Mouse (Mus musculus): Measurements from ENCODE around the gene Olfr94. TPM values are rescaled to one million over a fixed set of nuclear protein-coding genes. Genes with fewer than 3 reads are reported as not detected.

Gene Olfr94
- total RNA-seq, 1 experiment: not detected

DNA sequence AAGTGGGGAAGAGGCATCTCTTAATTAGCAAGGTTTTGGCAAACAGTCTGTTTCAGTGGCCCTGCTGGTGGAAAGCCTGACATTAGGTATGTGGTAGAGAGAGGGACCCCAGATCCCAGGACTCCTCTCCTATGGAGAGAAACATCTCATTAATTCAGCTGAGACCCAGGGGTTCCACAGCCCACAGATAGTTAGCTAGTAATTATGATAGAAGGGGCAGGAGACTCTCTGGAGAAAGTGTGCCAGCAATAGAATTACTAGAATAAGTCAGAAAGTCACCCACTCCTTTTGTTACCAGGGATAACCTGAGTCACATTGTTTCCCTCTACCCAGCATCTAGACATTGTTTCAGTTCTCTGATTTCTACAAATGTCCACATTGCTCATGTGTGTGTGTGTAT is 39.4 kb downstream of the Olfr94 start, which contains the start of gene Olfr93:
Gene Olfr93 (minus strand): TSS at position 101 of the 400 bp plus-strand sequence.
- H3K4me1 ChIP-seq (ENCODE audit: control insufficient read depth in 2 of 2, insufficient read depth in 2 of 2, low read length in 2 of 2, poor library complexity in 1 of 2): no peaks in the 10 kb centered on the region
- no peaks in the 10 kb centered on the region for H3K36me3 ChIP-seq (ENCODE audit: control insufficient read depth, insufficient read depth, low read length, poor library complexity, severe bottlenecking)
- no peak within 1 kb of the TSS for H3K9ac ChIP-seq (ENCODE audit: insufficient read depth, low read depth, low read length, poor library complexity, severe bottlenecking)
- no peak for DNase-seq (ENCODE audit: low read depth, low spot score)
- no peak within 1 kb of the TSS for H3K27ac ChIP-seq (ENCODE audit: insufficient read depth, low read depth, low read length, poor library complexity, severe bottlenecking)
- TF ChIP-seq HCFC1 (IDR thresholded peaks at IDR 0.05; ENCODE audit: borderline replicate concordance, insufficient read depth, low read length): no peak
- H3K9me3 ChIP-seq (ENCODE audit: control insufficient read depth, insufficient read depth, low read depth, low read length): no peaks in the 10 kb centered on the region
- no peak within 1 kb of the TSS for H3K4me3 ChIP-seq (ENCODE audit: insufficient read depth in 1 of 2, low read depth in 1 of 2, low read length in 2 of 2, poor library complexity in 1 of 2, severe bottlenecking in 1 of 2)
- in situ Hi-C loops (cut with MboI; ENCODE audit: low sequenced_read_pairs in 2 of 2, unreplicated experiment in 2 of 2): no loop called here

Other genes starting within 250 kb of the Olfr94 start
- 76.4 and 108 TPM in 2 replicates for gene Ppp1r11, start 249.3 kb downstream of the Olfr94 start, total RNA-seq (2012; rRNA removed)
- gene Znrd1, start 242.4 kb downstream of the Olfr94 start, total RNA-seq (2012; rRNA removed): 74.5 and 81.0 TPM in 2 replicates
- gene Znrd1as, start 242.4 kb downstream of the Olfr94 start, total RNA-seq (2012; rRNA removed): 13.8 and 15.1 TPM in 2 replicates
- 14.8 and 16.9 TPM in 2 replicates for gene 2410137M14Rik, start 219.8 kb downstream of the Olfr94 start, total RNA-seq (2012; rRNA removed)
- 49.4 and 55.4 TPM in 2 replicates for gene H2-M5, start 211.5 kb downstream of the Olfr94 start, total RNA-seq (2012; rRNA removed)
- 360 and 437 TPM in 2 replicates for gene Zfp57, start 199.8 kb downstream of the Olfr94 start, total RNA-seq (2012; rRNA removed)
- 0.62 and 0.85 TPM in 2 replicates for gene Mog, start 177.6 kb downstream of the Olfr94 start, total RNA-seq (2012; rRNA removed)
- gene Gabbr1, start 155.0 kb downstream of the Olfr94 start, total RNA-seq (2012; rRNA removed): 60.9 and 106 TPM in 2 replicates
- gene Olfr90, start 112.5 kb downstream of the Olfr94 start, total RNA-seq (2012; rRNA removed): 0.11 and 0.22 TPM in 2 replicates
- 0.11 and 0.13 TPM in 2 replicates for gene Olfr91, start 102.7 kb downstream of the Olfr94 start, total RNA-seq (2012; rRNA removed)
- gene Olfr92, start 80.9 kb downstream of the Olfr94 start, total RNA-seq (2012; rRNA removed): not detected in 2 replicates
- gene Olfr93, start 39.5 kb downstream of the Olfr94 start, total RNA-seq (2012; rRNA removed): not detected in 2 replicates
- not detected in 2 replicates for gene Ubd, start 7.1 kb downstream of the Olfr94 start, total RNA-seq (2012; rRNA removed)
- not detected in 2 replicates for gene Olfr95, start 12.1 kb upstream of the Olfr94 start, total RNA-seq (2012; rRNA removed)
- gene Olfr96, start 19.2 kb upstream of the Olfr94 start, total RNA-seq (2012; rRNA removed): not detected in 2 replicates
- not detected in 2 replicates for gene Olfr97, start 36.3 kb upstream of the Olfr94 start, total RNA-seq (2012; rRNA removed)
- not detected in 2 replicates for gene Olfr98, start 62.8 kb upstream of the Olfr94 start, total RNA-seq (2012; rRNA removed)
- 3.5 and 6.8 TPM in 2 replicates for gene H2-M3, start 69.2 kb upstream of the Olfr94 start, total RNA-seq (2012; rRNA removed)
- gene Olfr99, start 82.5 kb upstream of the Olfr94 start, total RNA-seq (2012; rRNA removed): not detected in 2 replicates
- gene Olfr101, start 103.3 kb upstream of the Olfr94 start, total RNA-seq (2012; rRNA removed): not detected in 2 replicates
- gene Olfr102, start 116.1 kb upstream of the Olfr94 start, total RNA-seq (2012; rRNA removed): not detected in 2 replicates
- not detected in 2 replicates for gene Olfr103, start 138.7 kb upstream of the Olfr94 start, total RNA-seq (2012; rRNA removed)
- gene Olfr104-ps, start 158.6 kb upstream of the Olfr94 start, total RNA-seq (2012; rRNA removed): not detected in 2 replicates
- gene Olfr105-ps, start 178.0 kb upstream of the Olfr94 start, total RNA-seq (2012; rRNA removed): not detected in 2 replicates
- gene Olfr106-ps, start 189.4 kb upstream of the Olfr94 start, total RNA-seq (2012; rRNA removed): not detected in 2 replicates
- gene Olfr107, start 198.2 kb upstream of the Olfr94 start, total RNA-seq (2012; rRNA removed): not detected in 2 replicates
- gene Olfr108, start 244.5 kb upstream of the Olfr94 start, total RNA-seq (2012; rRNA removed): not detected in 2 replicates

All from ES-E14 (cell line).